Mouse (Mus musculus) MN1 (cell line): Measurements from ENCODE around the gene Slc7a7.

Source experiments
- DNase-seq: peaks from one replicate; pipeline ENCODE4 v3.0.0-alpha.2; 2016; ENCODE audit warnings: low spot score

Gene Slc7a7

DNA sequence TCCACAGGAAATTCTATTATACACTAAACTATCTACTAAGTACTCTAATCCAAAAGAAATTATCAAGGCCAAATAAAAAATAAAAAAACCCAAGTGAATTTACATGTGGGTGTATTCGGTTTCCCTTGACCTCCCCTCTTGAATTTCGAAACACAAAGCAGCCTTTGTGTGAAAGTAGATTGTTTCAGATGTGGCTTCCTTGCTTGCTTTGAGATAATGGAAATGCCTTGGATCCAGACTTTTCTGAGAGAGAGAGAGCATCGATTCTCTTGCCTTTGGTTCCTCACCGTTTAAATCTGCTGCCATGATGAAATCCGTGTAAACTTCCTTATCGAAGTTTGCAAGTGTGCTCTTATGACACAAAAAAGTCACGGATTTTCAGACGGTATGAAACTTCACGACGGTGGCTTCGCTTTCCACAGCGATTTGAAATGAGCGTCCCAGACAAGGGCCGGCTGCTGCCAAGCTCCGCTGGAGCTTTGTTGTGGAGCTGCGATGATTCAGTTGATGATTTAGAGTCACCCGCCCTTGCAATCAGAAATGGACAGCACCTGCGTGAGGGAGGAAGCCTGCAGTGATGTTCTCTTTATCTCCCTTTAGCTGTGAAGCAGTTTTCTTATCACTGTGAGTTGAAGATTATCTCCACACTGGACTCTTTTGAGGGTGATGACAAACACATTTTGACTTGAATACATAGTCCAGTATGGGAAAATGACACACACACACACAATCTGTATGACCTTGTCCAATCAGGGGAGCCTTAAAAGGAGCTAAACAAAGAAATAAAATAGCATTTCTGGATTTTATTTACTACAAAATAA lies 95.8 kb downstream of the Slc7a7 start:
- DNase-seq: no peak
